Mouse (Mus musculus): ENCODE measurements around the gene Ino80.

Ino80 gene

DNA sequence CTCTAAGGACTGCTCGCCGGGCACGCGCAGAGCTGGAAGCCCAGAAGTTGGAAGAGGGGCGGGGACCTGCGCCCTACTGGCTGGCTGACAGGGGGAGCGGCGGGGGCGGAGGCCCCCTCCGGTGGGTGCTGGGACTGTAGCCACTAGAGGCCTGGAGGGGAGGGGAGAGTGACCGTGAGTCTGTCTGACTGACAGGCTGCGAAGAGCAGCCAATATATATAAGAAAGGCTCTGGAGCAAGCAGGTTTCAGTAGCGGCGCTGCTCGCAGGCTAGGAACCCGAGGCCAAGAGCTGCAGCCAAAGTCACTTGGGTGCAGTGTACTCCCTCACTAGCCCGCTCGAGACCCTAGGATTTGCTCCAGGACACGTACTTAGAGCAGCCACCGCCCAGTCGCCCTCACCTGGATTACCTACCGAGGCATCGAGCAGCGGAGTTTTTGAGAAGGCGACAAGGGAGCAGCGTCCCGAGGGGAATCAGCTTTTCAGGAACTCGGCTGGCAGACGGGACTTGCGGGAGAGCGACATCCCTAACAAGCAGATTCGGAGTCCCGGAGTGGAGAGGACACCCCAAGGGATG lies 151.8 kb downstream of the Ino80 start, which contains the start of gene Dll4:
TSS of gene Dll4 (plus strand) at position 217 of the 576 bp plus-strand sequence.
- in situ Hi-C loops (cut with MboI; ENCODE audit: low sequenced_read_pairs): no loop called here

DNA sequence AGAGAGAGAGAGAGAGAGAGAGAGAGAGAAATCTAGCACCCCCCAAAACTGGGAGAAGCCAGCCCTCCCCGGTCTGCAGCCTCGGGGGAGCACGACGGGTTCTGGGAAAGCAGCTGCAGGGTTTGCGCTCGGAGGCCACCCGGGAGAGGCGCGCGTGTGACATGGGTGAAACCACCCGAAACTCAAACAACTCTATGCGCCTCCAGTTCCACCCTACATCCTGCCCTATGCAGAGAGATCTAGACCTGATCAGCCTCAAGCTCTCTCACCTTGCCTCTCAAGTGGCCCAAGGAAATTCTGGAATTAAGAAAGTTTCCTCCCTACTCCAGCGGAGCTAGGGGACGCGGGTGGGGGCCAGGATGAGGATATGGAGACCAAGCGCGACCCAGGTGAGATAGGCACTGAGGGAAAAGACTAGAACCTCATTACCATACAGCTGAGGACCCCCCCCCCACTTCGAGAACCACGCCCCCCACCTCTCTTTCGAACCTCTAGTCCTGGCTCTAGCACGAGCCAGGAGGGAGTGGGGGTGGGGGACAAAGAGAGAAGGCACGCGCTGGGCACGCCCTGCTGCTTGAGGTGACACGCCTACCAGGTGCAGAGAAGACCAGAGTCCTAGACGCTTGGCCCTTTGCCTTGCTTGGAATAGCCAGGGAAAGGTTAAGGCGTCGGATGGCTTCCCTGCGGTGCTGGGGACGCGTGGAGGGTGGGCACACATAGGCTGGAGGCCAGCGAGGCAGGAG lies 152.7 kb downstream of the Ino80 start:
- in situ Hi-C loops (cut with MboI; ENCODE audit: low sequenced_read_pairs): no loop called here

DNA sequence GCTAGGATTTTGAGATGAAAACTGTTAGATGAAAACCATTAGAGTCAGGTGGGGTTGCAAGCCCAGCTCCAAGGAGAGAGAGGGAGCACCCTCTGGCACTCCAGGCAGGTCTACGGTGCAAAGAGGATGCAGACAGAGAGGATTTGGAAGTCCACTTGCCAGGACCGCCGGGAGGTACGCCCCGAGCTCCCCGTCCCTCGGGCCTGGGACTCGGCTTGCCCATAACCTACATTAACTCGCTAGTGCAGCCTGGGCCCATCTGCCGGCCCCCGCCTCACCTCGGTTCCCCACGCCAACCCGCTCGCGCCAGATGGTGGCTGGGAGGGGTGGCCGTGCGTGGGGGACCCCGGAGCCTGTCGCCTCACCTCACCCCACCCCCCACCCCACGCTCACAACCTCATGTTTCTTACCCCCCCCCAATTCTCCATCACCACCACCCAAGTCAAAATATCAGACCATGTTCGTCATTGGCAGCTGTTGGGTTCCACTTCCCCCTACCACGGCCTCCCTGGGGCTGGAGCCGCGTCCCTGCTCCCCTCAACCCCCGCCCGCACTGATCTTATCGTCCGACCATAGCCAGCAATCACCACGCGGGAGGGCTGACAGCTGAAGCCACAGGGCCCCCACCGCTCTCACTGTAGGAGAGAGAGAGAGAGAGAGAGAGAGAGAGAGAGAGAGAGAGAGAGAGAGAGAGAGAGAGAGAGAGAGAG lies 153.5 kb downstream of the Ino80 start:
- in situ Hi-C loops (cut with MboI; ENCODE audit: low sequenced_read_pairs): no loop called here

All from CH12F3 (cell line).